Mouse (Mus musculus) testis, adult 2 months (tissue): Measurements from ENCODE around the gene Alg9.

ENCODE experiments used
- CTCF ChIP-seq: fragments of 200-500 bp; IDR thresholded peaks from 2 replicates; pipeline ENCODE4 v1.5.1; 2012; ENCODE audit warnings: low read depth, mild to moderate bottlenecking, inconsistent platforms, low read length, moderate library complexity; ENCODE audit not compliant: control insufficient read depth, insufficient read depth, insufficient replicate concordance
- POLR2A ChIP-seq: fragments of 200-500 bp; IDR thresholded peaks from 2 replicates; pipeline ENCODE4 v1.6.1; 2012; ENCODE audit warnings: low read depth, mild to moderate bottlenecking, inconsistent platforms, low read length, moderate library complexity; ENCODE audit not compliant: control insufficient read depth

DNA sequence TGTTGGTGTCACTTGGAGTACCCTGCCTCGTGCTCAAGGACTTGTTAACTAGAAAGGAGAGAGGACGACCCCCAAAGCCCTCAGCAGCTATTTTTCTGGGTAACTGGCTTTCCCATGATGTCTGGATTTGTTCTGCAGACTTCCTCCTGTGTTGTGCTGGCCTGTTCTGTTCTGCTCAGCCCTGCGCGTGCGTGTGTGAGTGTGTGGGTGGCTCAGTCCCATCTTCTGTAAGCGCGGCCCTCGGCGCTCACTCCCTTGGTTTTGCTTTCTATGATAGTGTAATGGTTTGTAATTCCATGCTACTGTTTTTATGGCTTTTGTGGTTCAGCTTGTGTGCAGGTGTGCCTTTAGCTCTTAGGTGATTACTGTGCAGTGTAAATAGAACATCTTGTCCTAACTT, 98.4 kb downstream of the Alg9 start:
- no peak for TF ChIP-seq CTCF
- no peak for TF ChIP-seq POLR2A
